Mouse (Mus musculus) brain, embryonic 18.5 days (tissue): ENCODE results near the gene Cib4.

Source experiments
- DNase-seq: peaks from one replicate; pipeline ENCODE4 v3.0.0-alpha.2; 2012; ENCODE audit warnings: low read depth, low spot score

Cib4 gene

GRCm38 (mm10) chr5:30442196-30442595, 103.4 kb downstream of the Cib4 start:
- no peak for DNase-seq

DNA sequence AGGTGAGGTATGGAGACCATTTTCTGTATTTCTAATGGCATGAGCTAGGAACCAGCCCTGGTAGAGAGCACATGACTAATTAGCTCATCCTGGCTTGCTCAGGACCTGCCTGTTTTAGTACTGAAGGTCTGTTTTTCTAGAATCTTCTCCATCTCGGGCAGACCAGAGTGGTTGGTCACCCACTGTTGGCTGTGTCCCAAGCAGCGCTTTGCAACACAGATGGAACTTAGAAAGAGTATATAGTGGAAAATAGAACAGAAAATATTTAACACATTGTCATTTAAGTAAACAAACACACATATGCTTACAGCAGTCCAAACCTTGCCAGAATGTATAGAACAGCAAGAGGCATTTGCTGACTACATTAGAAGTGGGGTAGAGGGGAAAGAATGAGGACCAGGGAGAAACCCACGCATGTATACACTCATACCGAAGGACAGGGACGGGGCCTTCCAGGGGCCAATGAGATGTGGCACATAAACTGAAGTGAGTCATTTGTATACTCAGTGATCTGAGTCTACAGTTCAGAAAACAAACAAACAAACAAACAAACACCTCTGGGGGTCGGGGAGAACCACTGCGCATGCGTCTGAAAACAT, 105.2 kb downstream of the Cib4 start:
- DNase-seq, result no peak

- DNase-seq, result no peak
Measured at GRCm38 (mm10) chr5:30438931-30439330, 106.7 kb downstream of the Cib4 start.
